Mouse (Mus musculus) embryonic stem cell, embryonic (primary cell): ENCODE measurements around the gene Gsdma.

ENCODE experiments used
- CTCF ChIA-PET, 4 experiments: fragments of 300-600 bp in 2 of 4; fragments of 350-600 bp in 2 of 4; sonication (Branson Sonifier 250); formaldehyde crosslinking; loops; one replicate each; lab custom pipeline; 2022; ENCODE audit warnings: inconsistent platforms in 2 of 4; lab: Charles Lee
- POLR2A ChIA-PET, 4 experiments: fragments of 300-600 bp in 2 of 4; fragments of 350-600 bp in 2 of 4; sonication (Branson Sonifier 250); formaldehyde crosslinking; loops; one replicate each; lab custom pipeline; 2022; ENCODE audit warnings: antibody characterized with exemption in 4 of 4, inconsistent platforms in 1 of 4; lab: Charles Lee

The Gsdma gene

GRCm38 (mm10) chr11:98695408-98695807 is 31.3 kb downstream of the Gsdma start:
- ChIA-PET POLR2A (interaction anchor here in 2 of 4 experiments (0.5 to 2.2 kb wide), 6 partner anchors 9 to 297 kb away, joined by 3 to 6 read pairs (median 4); partner anchors contain the start of gene Psmd3 (in 1 of the 2)), CTCF (interaction anchor here in 2 of 4 experiments (0.5 to 1.0 kb wide), 4 partner anchors 12 to 465 kb away, joined by 3 read pairs; no protein-coding TSS in a partner anchor)

- ChIA-PET CTCF (interaction anchor here in 1 of 4 experiments (5.7 kb wide), 1 partner anchor 91 kb away, joined by 53 read pairs; no protein-coding TSS in a partner anchor), POLR2A (interaction anchor here in 1 of 4 experiments (0.7 to 1.8 kb wide), 4 partner anchors 10 to 22 kb away, joined by 3 to 5 read pairs (median 4); partner anchors contain the start of gene Psmd3)
Measured at GRCm38 (mm10) chr11:98696454-98697216, 32.5 kb downstream of the Gsdma start.

GRCm38 (mm10) chr11:98697225-98697624 is 33.1 kb downstream of the Gsdma start:
- POLR2A ChIA-PET: interaction anchor here in 3 of 4 experiments (0.6 to 1.8 kb wide), 9 partner anchors 9 to 275 kb away, joined by 3 to 6 read pairs (median 3); partner anchors contain the start of gene Psmd3 (in 1 of the 3)
- CTCF ChIA-PET: interaction anchor here in 2 of 4 experiments (1.4 to 5.7 kb wide), 4 partner anchors 13 to 90 kb away, joined by 7 to 53 read pairs (median 9); no protein-coding TSS in a partner anchor

- CTCF ChIA-PET: interaction anchor here (0.5 to 5.7 kb wide), 17 partner anchors 10 to 151 kb away, joined by 3 to 53 read pairs (median 4); partner anchors contain the start of gene Thra (in 1 of the 4)
- POLR2A ChIA-PET: interaction anchor here in 3 of 4 experiments (0.6 to 1.5 kb wide), 7 partner anchors 9 to 1438 kb away, joined by 3 to 6 read pairs (median 4); partner anchors contain the start of gene Psmd3 (in 1 of the 3)
Measured at GRCm38 (mm10) chr11:98698849-98699640, 34.9 kb downstream of the Gsdma start.

GRCm38 (mm10) chr11:98699911-98700310 is 35.8 kb downstream of the Gsdma start:
- POLR2A ChIA-PET: interaction anchor here (0.6 to 3.4 kb wide), 7 partner anchors 15 to 130 kb away, joined by 3 to 10 read pairs (median 4); partner anchors contain the start of gene Psmd3 (in 2 of the 4)
- CTCF ChIA-PET: interaction anchor here (0.6 to 5.7 kb wide), 11 partner anchors 10 to 368 kb away, joined by 3 to 53 read pairs (median 7); partner anchors contain the start of gene Psmd3 (in 1 of the 4)

- CTCF ChIA-PET: interaction anchor here (0.8 to 5.7 kb wide), 20 partner anchors 9 to 224 kb away, joined by 3 to 53 read pairs (median 4); no protein-coding TSS in a partner anchor
- POLR2A ChIA-PET: interaction anchor here (0.7 to 3.4 kb wide), 13 partner anchors 8 to 236 kb away, joined by 3 to 10 read pairs (median 4); partner anchors contain the start of gene Psmd3 (in 4 of the 4)
Measured at GRCm38 (mm10) chr11:98701213-98701670, 37.1 kb downstream of the Gsdma start, which contains the start of gene Csf3. TSS of gene Csf3 (plus strand) at chr11:98701263.

GRCm38 (mm10) chr11:98702323-98702722 is 38.2 kb downstream of the Gsdma start:
- ChIA-PET POLR2A (interaction anchor here in 3 of 4 experiments (0.7 to 3.4 kb wide), 11 partner anchors 9 to 243 kb away, joined by 3 to 10 read pairs (median 4); partner anchors contain the start of gene Psmd3 (in 2 of the 3)), CTCF (interaction anchor here in 3 of 4 experiments (0.6 to 2.4 kb wide), 5 partner anchors 8 to 273 kb away, joined by 3 to 10 read pairs (median 9); no protein-coding TSS in a partner anchor)

- ChIA-PET POLR2A (interaction anchor here in 2 of 4 experiments (1.6 to 4.3 kb wide), 3 partner anchors 11 to 13 kb away, joined by 3 to 12 read pairs (median 7); no protein-coding TSS in a partner anchor), CTCF (interaction anchor here in 2 of 4 experiments (1.2 to 7.6 kb wide), 3 partner anchors 13 to 17 kb away, joined by 4 to 60 read pairs (median 5); no protein-coding TSS in a partner anchor)
Measured at GRCm38 (mm10) chr11:98705021-98705420, 40.9 kb downstream of the Gsdma start.

GRCm38 (mm10) chr11:98707401-98708281 is 43.5 kb downstream of the Gsdma start:
- ChIA-PET CTCF (interaction anchor here in 3 of 4 experiments (0.5 to 7.6 kb wide), 14 partner anchors 7 to 949 kb away, joined by 3 to 60 read pairs (median 4); partner anchors contain the start of genes Psmd3 (in 1 of the 3) and Stac2 (in 1 of the 3)), POLR2A (interaction anchor here (0.5 to 4.3 kb wide), 17 partner anchors 9 to 227 kb away, joined by 3 to 15 read pairs (median 3); partner anchors contain the start of gene Psmd3 (in 2 of the 4))

GRCm38 (mm10) chr11:98708282-98708956 is 44.3 kb downstream of the Gsdma start:
- CTCF ChIA-PET: interaction anchor here (0.5 to 7.6 kb wide), 15 partner anchors 9 to 949 kb away, joined by 3 to 60 read pairs (median 4); partner anchors contain the start of gene Psmd3 (in 1 of the 4)
- POLR2A ChIA-PET: interaction anchor here in 3 of 4 experiments (0.8 to 4.3 kb wide), 19 partner anchors 10 to 519 kb away, joined by 3 to 15 read pairs (median 3); partner anchors contain the start of gene Psmd3 (in 2 of the 3)

- ChIA-PET CTCF (interaction anchor here in 3 of 4 experiments (0.8 to 7.6 kb wide), 13 partner anchors 8 to 171 kb away, joined by 3 to 60 read pairs (median 4); partner anchors contain the start of genes Csf3 (in 1 of the 3) and Psmd3 (in 1 of the 3)), POLR2A (interaction anchor here in 2 of 4 experiments (0.8 to 3.0 kb wide), 14 partner anchors 9 to 519 kb away, joined by 3 to 15 read pairs (median 4); partner anchors contain the start of gene Psmd3 (in 2 of the 2))
Measured at GRCm38 (mm10) chr11:98709001-98709741, 45.0 kb downstream of the Gsdma start.

- POLR2A ChIA-PET: interaction anchor here in 3 of 4 experiments (0.5 to 3.5 kb wide), 15 partner anchors 11 to 99 kb away, joined by 3 to 15 read pairs (median 3); partner anchors contain the start of genes Med24 (in 1 of the 3) and Psmd3 (in 1 of the 3)
- CTCF ChIA-PET: interaction anchor here (0.6 to 7.6 kb wide), 27 partner anchors 7 to 169 kb away, joined by 3 to 60 read pairs (median 7); partner anchors contain the start of genes Csf3 (in 3 of the 4), Psmd3 (in 2 of the 4) and Thra (in 2 of the 4)
Measured at GRCm38 (mm10) chr11:98710416-98711045, 46.4 kb downstream of the Gsdma start.

GRCm38 (mm10) chr11:98711046-98711434 is 46.9 kb downstream of the Gsdma start:
- ChIA-PET CTCF (interaction anchor here (0.6 to 7.6 kb wide), 21 partner anchors 7 to 148 kb away, joined by 3 to 60 read pairs (median 8); partner anchors contain the start of genes Csf3 (in 2 of the 4), Thra (in 2 of the 4) and Psmd3 (in 1 of the 4)), POLR2A (interaction anchor here in 2 of 4 experiments (0.6 to 3.5 kb wide), 11 partner anchors 10 to 78 kb away, joined by 3 to 14 read pairs (median 3); partner anchors contain the start of gene Med24 (in 1 of the 2))
